Mouse (Mus musculus): Measurements from ENCODE around the gene Akap6.

DNA sequence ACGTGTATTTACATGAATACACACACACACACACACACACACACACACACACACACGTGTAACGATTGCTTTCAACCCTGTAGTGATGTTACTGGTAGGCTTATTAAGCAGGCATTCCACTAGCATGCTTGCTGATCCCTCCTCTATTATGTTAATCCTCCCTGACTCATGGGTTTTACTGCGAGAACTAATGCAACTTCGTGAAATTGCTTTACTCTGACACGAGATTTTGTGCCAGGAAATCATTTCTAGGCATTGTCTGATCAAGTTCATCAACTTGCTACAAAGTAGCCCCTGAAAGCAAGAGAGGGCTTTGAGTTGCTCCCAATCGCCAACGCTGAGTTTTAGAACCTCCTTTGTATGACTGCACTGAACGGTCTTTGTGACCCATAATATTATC, 132.6 kb downstream of the Akap6 start:
- TF ChIP-seq CTCF (IDR thresholded peaks at IDR 0.05; ENCODE audit: borderline replicate concordance, control insufficient read depth, extremely low read depth, insufficient read depth, low read length, poor library complexity): no peak
- no peak for TF ChIP-seq POLR2A (IDR thresholded peaks at IDR 0.05; ENCODE audit: control insufficient read depth, extremely low read depth, insufficient read depth, low read length, poor library complexity)

All from thymus, adult 2 months (tissue).